Mouse (Mus musculus) right cerebral cortex, postnatal 36 days (tissue): Measurements from ENCODE around the gene Ccdc12.
"Not testable (repeated sequence)": the region's sequence is repeated elsewhere in the genome, so short reads cannot be mapped to it uniquely, and the experiment has no call there.

Experiments used
- DNase-seq, 2 experiments: peaks; one replicate each; pipeline ENCODE4 v3.0.0; 2022; ENCODE audit warnings: low spot score in 2 of 2, mixed read lengths in 1 of 2

Gene Ccdc12

GRCm38 (mm10) chr9:110673107-110673752, 16.9 kb downstream of the Ccdc12 start:
- DNase-seq = no peak

GRCm38 (mm10) chr9:110676492-110676911, 20.2 kb downstream of the Ccdc12 start:
- no peak for DNase-seq

- no peak for DNase-seq
Measured at GRCm38 (mm10) chr9:110678886-110679285, 22.6 kb downstream of the Ccdc12 start.

GRCm38 (mm10) chr9:110680736-110681507, 24.6 kb downstream of the Ccdc12 start:
- no peak for DNase-seq

GRCm38 (mm10) chr9:110681817-110682216, 25.5 kb downstream of the Ccdc12 start:
- DNase-seq = peak in 1 of 2 experiments; percentile 36

GRCm38 (mm10) chr9:110682255-110682654, 26.0 kb downstream of the Ccdc12 start:
- DNase-seq = no peak

- DNase-seq = not testable (repeated sequence)
Measured at GRCm38 (mm10) chr9:110682697-110683096, 26.4 kb downstream of the Ccdc12 start.

GRCm38 (mm10) chr9:110683574-110684099, 27.3 kb downstream of the Ccdc12 start:
- DNase-seq = no peak

- peak; percentile 48 to 63 for DNase-seq
Measured at GRCm38 (mm10) chr9:110684100-110684831, 28.0 kb downstream of the Ccdc12 start.

GRCm38 (mm10) chr9:110685187-110685586, 28.9 kb downstream of the Ccdc12 start:
- DNase-seq = no peak

- no peak for DNase-seq
Measured at GRCm38 (mm10) chr9:110685591-110685990, 29.3 kb downstream of the Ccdc12 start.

GRCm38 (mm10) chr9:110686472-110686871, 30.2 kb downstream of the Ccdc12 start:
- DNase-seq = no peak

GRCm38 (mm10) chr9:110687061-110687460, 30.8 kb downstream of the Ccdc12 start:
- no peak for DNase-seq

- no peak for DNase-seq
Measured at GRCm38 (mm10) chr9:110687846-110688245, 31.5 kb downstream of the Ccdc12 start.

- DNase-seq = no peak
Measured at GRCm38 (mm10) chr9:110689261-110689779, 33.0 kb downstream of the Ccdc12 start.

GRCm38 (mm10) chr9:110695165-110695755, 39.0 kb downstream of the Ccdc12 start:
- no peak for DNase-seq

GRCm38 (mm10) chr9:110696427-110696826, 40.1 kb downstream of the Ccdc12 start:
- DNase-seq = no peak

GRCm38 (mm10) chr9:110697465-110697864, 41.2 kb downstream of the Ccdc12 start:
- no peak for DNase-seq

GRCm38 (mm10) chr9:110699574-110699973, 43.3 kb downstream of the Ccdc12 start:
- DNase-seq = no peak

- DNase-seq = no peak
Measured at GRCm38 (mm10) chr9:110701114-110702032, 45.1 kb downstream of the Ccdc12 start.
